Mouse (Mus musculus): ENCODE data around the gene Slc38a5.
"Not testable (repeated sequence)": the region's sequence is repeated elsewhere in the genome, so short reads cannot be mapped to it uniquely, and the experiment has no call there.

Slc38a5 gene

DNA sequence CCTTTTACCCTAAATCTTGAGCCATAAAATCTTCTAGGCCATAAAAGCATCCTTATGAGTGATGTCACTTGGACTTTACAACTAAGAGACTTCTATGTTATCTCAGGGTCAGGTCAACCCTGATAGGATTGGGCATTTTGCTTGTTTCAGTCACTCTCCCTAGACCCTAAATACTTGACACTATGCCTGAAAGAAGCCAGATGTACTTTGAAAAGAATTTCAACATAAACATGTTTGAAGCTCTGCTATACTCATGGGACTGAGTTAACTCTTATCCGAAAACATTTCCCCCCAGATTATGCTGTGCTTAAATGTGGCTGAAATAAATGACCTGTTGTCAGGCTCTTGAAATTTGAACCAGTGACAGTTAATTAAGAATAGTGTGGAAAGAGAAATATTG lies 38.4 kb downstream of the Slc38a5 start:
- intact Hi-C loops (cut with DNase I), result no loop called here

GRCm38 (mm10) chrX:8314905-8315304 lies 44.0 kb downstream of the Slc38a5 start:
- intact Hi-C loops (cut with DNase I), result not testable (repeated sequence)

DNA sequence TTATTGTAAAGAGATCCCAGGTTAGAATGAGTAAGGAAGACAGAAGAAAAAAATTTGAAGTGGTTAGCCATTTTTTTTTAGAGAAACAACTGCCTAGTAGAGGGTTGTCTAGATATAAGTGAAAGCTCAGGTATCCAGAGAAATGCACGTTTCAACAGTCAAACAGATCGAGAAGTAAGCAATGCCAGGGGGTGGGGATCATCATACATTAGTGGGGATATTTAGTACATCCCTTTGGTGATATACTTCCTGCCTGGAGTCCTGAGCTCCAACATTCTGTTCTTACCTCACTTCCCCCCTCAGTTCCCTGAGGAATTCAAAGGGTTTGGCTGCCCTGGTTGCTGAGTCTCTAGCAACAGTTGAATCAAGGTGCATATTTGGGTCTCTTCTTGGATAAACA lies 56.2 kb downstream of the Slc38a5 start, which contains the start of gene Ssxb10:
Ssxb10 (plus strand) TSS at position 301 of the 400 bp plus-strand sequence.
- intact Hi-C loops (cut with DNase I), result no loop called here
